Mouse (Mus musculus) limb, embryonic 14.5 days (tissue): ENCODE measurements around the gene Zan. TPM values are rescaled to one million over a fixed set of nuclear protein-coding genes. Genes with fewer than 3 reads are reported as not detected.
A peak's percentile ranks its signal among the peaks of the same experiment; 100 is the strongest.

Experiments used
- ATAC-seq: fragments of 200-750 bp; cut with Nextera tagmentation; 2 replicates; pipeline ENCODE4 v1.8.0; 2017; ENCODE audit warnings: low read depth, moderate number of reproducible peaks, moderate TSS enrichment; ENCODE audit not compliant: low FRiP score
- DNase-seq: peaks from one replicate; pipeline ENCODE4 v3.0.0-alpha.2; 2015; ENCODE audit warnings: low spot score
- H3K27ac ChIP-seq: fragments of 300-500 bp; sonication (generic); replicated peaks from 2 replicates; pipeline ENCODE4 v1.5.1; 2014; ENCODE audit warnings: low read depth, mild to moderate bottlenecking, low read length, moderate library complexity, mixed read lengths
- H3K27me3 ChIP-seq: fragments of 300-500 bp; sonication (generic); 2 replicates; pipeline ENCODE4 v1.6.1; 2014; ENCODE audit warnings: low read length, mixed read lengths; ENCODE audit not compliant: control insufficient read depth, insufficient read depth
- H3K36me3 ChIP-seq: fragments of 300-500 bp; sonication (generic); 2 replicates; pipeline ENCODE4 v1.6.1; 2014; ENCODE audit warnings: mild to moderate bottlenecking, low read length, moderate library complexity, mixed read lengths; ENCODE audit not compliant: control insufficient read depth, insufficient read depth
- H3K4me1 ChIP-seq: fragments of 300-500 bp; sonication (generic); 2 replicates; pipeline ENCODE4 v1.6.1; 2014; ENCODE audit warnings: antibody characterized with exemption, low read length, mixed read lengths; ENCODE audit not compliant: control insufficient read depth, insufficient read depth
- H3K4me2 ChIP-seq: fragments of 300-500 bp; sonication (generic); replicated peaks from 2 replicates; pipeline ENCODE4 v1.6.1; 2014; ENCODE audit warnings: low read depth, mild to moderate bottlenecking, low read length, moderate library complexity; ENCODE audit not compliant: severe bottlenecking
- H3K4me3 ChIP-seq: fragments of 300-500 bp; sonication (generic); replicated peaks from 2 replicates; pipeline ENCODE4 v1.5.1; 2014; ENCODE audit warnings: low read length
- H3K9ac ChIP-seq: fragments of 300-500 bp; sonication (generic); 2 replicates; pipeline ENCODE4 v1.6.1; 2014; ENCODE audit warnings: mild to moderate bottlenecking, low read depth, low read length, moderate library complexity; ENCODE audit not compliant: severe bottlenecking
- H3K9me3 ChIP-seq: fragments of 300-500 bp; sonication (generic); 2 replicates; pipeline ENCODE4 v1.6.1; 2016; ENCODE audit warnings: low read length; ENCODE audit not compliant: control insufficient read depth
- POLR2A ChIP-seq: fragments of 200-500 bp; IDR thresholded peaks from 2 replicates; pipeline ENCODE4 v1.8.0; 2012; ENCODE audit warnings: inconsistent platforms, mild to moderate bottlenecking, moderate library complexity, borderline replicate concordance; ENCODE audit not compliant: insufficient read depth, insufficient read length; ENCODE audit errors: extremely low read depth
- whole genome bisulfite sequencing: fragments of 180-500 bp; shearing (Covaris S2); extraction: QIAGEN DNeasy Blood & Tissue Kit; methylation state at CpG from one replicate; pipeline ENCODE4 v1.1.7; 2014; 5-methylcytosine and 5-hydroxymethylcytosine counted together
- polyA plus RNA-seq, 2 experiments: library from polyadenylated mRNA; depleted of rRNA in 1 of 2; stranded (reverse) in 1 of 2; unstranded in 1 of 2; fragments of >200 nt; fragmentation: Nextera tagmentation in 1 of 2; extraction: Ambion mirVana in 1 of 2; gene quantifications; 2 replicates each; pipeline versions ENCODE4 v1.2.1 to v1.2.3; 2012 to 2014

Zan gene
- polyA plus RNA-seq, 2 experiments: 0.35 TPM; not detected in 1

GRCm38 (mm10) chr5:137339290-137339979 lies 137.4 kb downstream of the Zan start:
- peak overlapping the region; percentile 91 for H3K4me2 ChIP-seq
- DNase-seq (peak; percentile 58), ATAC-seq (no peak)
- H3K9ac ChIP-seq: peak overlapping the region; percentile 67
- WGBS: 11% methylated on average over 19 of the region's 22 CpGs
- H3K36me3 ChIP-seq: no peaks in the 10 kb centered on the region
- TF ChIP-seq POLR2A: no peak
- H3K4me3 ChIP-seq: peak overlapping the region; percentile 43
- H3K9me3 ChIP-seq: no peaks in the 10 kb centered on the region
- H3K27me3 ChIP-seq: no peaks in the 10 kb centered on the region
- peaks cover 16% of the 10 kb centered on the region for H3K4me1 ChIP-seq
- peak overlapping the region; percentile 78 for H3K27ac ChIP-seq

GRCm38 (mm10) chr5:137338663-137339289 lies 138.1 kb downstream of the Zan start:
- peak overlapping the region; percentile 91 for H3K4me2 ChIP-seq
- H3K27ac ChIP-seq: peak overlapping the region; percentile 78
- peak; percentile 68 for DNase-seq
- 4% methylated on average over 11 of the region's 11 CpGs for WGBS
- peak overlapping the region; percentile 67 for H3K9ac ChIP-seq
- H3K27me3 ChIP-seq: no peaks in the 10 kb centered on the region
- ATAC-seq: peak; percentile 27
- no peak for TF ChIP-seq POLR2A
- no peaks in the 10 kb centered on the region for H3K9me3 ChIP-seq
- no peaks in the 10 kb centered on the region for H3K36me3 ChIP-seq
- peak overlapping the region; percentile 43 for H3K4me3 ChIP-seq
- peaks cover 16% of the 10 kb centered on the region for H3K4me1 ChIP-seq

- ATAC-seq (peak; percentile 90), DNase-seq (peak; percentile 92)
- Histone ChIP-seq H3K36me3 (no peaks in the 10 kb centered on the region), H3K9ac (peak overlapping the region; percentile 67), H3K4me3 (peak overlapping the region; percentile 43), H3K27ac (peak overlapping the region; percentile 78), H3K4me1 (peaks cover 16% of the 10 kb centered on the region), H3K9me3 (no peaks in the 10 kb centered on the region), H3K4me2 (peak overlapping the region; percentile 91), H3K27me3 (no peaks in the 10 kb centered on the region)
- peak; percentile 51; the same call in 1 of the 2 replicates for TF ChIP-seq POLR2A
- WGBS: 2% methylated on average over 19 of the region's 19 CpGs
Observed at GRCm38 (mm10) chr5:137338256-137338655, 138.6 kb downstream of the Zan start.

DNA sequence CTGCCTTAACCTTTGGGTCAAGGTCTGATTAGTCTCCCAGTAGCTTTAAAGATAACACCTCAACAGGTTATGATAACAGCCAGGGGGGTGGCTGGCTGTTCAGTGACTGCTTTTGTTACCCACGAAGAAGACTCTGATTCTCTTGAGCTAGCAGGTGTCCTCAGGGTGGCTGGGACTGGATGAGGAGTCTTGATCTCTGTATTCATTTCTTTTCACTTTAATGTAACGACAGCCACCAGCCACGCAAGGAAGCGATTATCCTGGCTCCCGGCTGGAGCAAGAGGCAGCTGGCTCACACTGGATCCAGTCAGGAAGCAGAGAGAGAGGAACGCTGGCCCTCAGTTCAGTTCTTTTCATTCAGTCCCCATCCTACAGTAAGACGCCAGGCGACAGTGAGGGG lies 139.7 kb downstream of the Zan start:
- H3K4me1 ChIP-seq: peaks cover 16% of the 10 kb centered on the region
- no peak overlapping the region for H3K27ac ChIP-seq
- no peak for TF ChIP-seq POLR2A
- no peak overlapping the region for H3K4me2 ChIP-seq
- no peaks in the 10 kb centered on the region for H3K27me3 ChIP-seq
- no peak overlapping the region for H3K9ac ChIP-seq
- H3K36me3 ChIP-seq: no peaks in the 10 kb centered on the region
- 45% methylated on average over 8 of the region's 8 CpGs for WGBS
- DNase-seq (no peak), ATAC-seq (no peak)
- H3K4me3 ChIP-seq: no peak overlapping the region
- no peaks in the 10 kb centered on the region for H3K9me3 ChIP-seq

DNA sequence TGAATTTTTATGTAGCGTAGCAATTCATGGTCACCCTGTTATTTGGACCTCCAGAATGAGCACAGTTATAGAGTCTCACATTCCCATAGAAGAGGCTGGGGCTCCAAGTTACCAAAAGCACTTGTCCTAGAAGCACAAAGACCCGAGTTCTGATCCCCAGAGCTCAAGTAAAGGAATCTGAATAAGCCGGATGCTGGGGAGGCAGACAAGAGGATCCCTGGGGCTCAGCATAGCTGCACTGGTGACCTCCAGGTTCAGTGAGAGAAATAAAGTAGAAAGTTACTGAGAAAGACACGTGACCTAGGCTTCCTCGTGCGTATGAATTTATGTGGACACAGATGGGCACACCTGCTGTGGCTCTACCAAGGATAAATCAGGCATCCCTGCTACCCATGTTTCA lies 141.8 kb downstream of the Zan start:
- Histone ChIP-seq H3K27me3 (no peaks in the 10 kb centered on the region), H3K9me3 (no peaks in the 10 kb centered on the region), H3K4me2 (no peak overlapping the region), H3K9ac (no peak overlapping the region), H3K36me3 (no peaks in the 10 kb centered on the region), H3K4me1 (peaks cover 16% of the 10 kb centered on the region), H3K27ac (no peak overlapping the region), H3K4me3 (no peak overlapping the region)
- WGBS: 66% methylated on average over 6 of the region's 6 CpGs
- ATAC-seq (no peak), DNase-seq (no peak)
- TF ChIP-seq POLR2A: no peak
